Mouse (Mus musculus) inflammation-experienced regulatory T-cells, adult 6 months (primary cell): Measurements from ENCODE around the gene Tnfrsf12a. TPM values are rescaled to one million over a fixed set of nuclear protein-coding genes. Genes with fewer than 3 reads are reported as not detected.

ENCODE experiments used
- ATAC-seq: one replicate; pipeline ENCODE4 v1.8.0; 2017
- polyA plus RNA-seq, 3 experiments: library from polyadenylated mRNA; unstranded; fragments of 100-300 nt; shearing (Covaris generic); gene quantifications; one replicate each; pipeline ENCODE4 v1.2.1; 2017

Tnfrsf12a gene
- 1 to 10 TPM; 3.7 to 6.5 (median 4.6) TPM for polyA plus RNA-seq

DNA sequence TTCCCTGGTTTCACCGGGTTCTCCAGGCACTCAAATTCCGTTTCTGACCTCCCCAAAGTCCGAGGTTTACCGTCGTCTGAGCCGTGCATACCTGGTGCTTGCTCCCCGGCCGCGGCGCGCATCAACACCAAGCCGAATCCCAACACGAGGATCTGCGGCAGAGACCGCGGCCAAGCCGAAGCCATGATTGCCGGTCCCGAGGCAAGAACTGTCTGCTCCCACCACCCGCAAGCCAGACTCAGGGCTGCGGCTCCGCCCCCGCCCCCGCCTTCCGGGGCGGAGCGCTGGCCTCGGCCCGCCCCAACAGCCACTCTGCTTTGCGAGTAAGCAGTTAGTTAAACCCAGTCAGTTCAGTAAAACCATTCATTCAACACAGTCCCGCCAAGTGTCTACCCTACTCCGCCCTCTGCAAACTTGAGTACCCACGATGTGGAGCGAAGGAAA lies at the start of gene Tnfrsf12a:
TSS of gene Tnfrsf12a (minus strand) at position 233 of the 444 bp plus-strand sequence.
- ATAC-seq: peak; percentile 60

DNA sequence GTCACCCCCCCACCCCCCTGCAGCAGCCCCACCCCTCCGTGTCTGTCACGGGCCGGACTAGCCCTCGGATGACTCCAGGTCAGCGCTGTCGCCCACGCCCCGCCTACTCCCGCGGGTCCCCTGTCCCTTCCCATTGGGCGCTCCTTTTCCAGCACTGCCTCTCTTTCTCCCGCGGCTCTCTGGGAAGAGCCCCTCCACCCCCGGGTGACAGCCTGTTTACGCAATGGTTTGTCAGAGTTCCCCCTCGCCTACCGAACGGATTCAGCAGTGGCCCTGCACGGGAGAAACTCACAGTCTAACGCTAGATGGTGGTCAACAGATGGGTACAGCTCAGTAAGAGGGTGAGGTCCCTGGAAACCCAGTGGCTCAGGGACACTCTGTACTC lies 49.5 kb upstream of the Tnfrsf12a start:
- ATAC-seq: no peak

- peak; percentile 98 for ATAC-seq
Observed at GRCm38 (mm10) chr17:23725999-23726757, 48.9 kb upstream of the Tnfrsf12a start, which contains the start of gene Pkmyt1. Pkmyt1 (plus strand) TSS chr17:23726336.

DNA sequence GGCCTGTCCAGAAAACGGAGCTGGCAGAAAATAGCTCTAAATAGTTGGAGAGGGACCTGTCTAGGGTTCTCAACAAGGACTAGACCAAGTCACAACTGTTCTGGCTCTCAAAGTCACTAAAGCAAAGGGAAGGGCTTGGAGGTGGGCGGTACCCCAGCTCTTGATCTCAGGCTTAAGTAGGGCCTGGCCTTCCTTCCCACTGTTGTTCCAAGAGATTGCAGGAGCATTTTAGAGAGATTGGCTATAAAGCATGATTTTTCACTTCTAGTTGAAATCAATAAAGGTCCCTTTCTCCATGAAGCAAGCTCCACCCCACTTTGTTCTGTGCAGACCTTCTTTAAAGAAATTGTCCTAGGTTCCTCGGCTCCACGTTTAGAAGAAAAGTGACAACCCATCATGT lies 48.2 kb upstream of the Tnfrsf12a start:
- ATAC-seq: no peak

- no peak for ATAC-seq
Observed at GRCm38 (mm10) chr17:23722376-23723125, 45.3 kb upstream of the Tnfrsf12a start, which contains the start of gene 1520401A03Rik. 1520401A03Rik (minus strand) TSS chr17:23722783.

DNA sequence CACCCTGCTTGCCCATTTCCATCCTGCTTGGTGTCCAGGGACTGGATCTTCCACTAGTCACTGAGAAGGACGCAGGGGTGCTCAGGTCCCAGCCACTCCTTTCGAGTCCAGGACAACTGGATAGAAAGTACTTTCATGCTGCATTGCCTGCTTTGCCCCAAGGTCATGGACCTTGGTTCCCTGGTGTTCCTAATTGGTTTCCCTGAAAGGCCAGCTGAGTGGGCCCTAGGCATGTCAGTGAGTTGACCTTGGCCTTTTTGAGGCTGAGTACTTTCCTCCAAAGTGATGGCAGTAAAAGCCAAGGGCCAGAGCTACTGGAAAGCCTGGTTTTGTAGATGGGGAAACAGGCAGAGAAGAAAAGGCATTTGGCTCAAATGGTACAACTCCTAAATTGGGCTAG lies 44.6 kb upstream of the Tnfrsf12a start:
- no peak for ATAC-seq

GRCm38 (mm10) chr17:23719455-23719854 lies 42.2 kb upstream of the Tnfrsf12a start:
- ATAC-seq: no peak

DNA sequence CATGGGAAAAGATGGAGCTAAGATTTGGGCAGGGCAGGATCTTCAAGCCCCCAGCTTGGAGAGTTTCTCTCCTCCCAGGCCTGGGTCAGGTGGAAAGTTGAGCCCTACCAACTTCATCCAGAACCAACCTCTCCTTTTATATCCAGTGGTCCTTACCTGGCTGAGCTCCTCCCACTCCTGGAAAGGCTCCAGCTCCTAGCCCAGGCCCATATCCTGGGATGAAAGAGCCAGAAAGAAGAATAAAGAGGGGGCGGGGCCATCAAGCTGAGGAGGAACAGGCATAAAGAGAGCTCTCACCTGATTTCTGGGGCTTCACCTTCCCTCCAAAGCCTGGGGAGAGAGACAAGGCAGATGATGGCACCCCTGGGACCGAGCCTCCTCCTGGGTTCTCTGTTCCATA lies 39.7 kb upstream of the Tnfrsf12a start:
- ATAC-seq: no peak

- peak; percentile 76 for ATAC-seq
Observed at GRCm38 (mm10) chr17:23706212-23706611, 28.9 kb upstream of the Tnfrsf12a start.

DNA sequence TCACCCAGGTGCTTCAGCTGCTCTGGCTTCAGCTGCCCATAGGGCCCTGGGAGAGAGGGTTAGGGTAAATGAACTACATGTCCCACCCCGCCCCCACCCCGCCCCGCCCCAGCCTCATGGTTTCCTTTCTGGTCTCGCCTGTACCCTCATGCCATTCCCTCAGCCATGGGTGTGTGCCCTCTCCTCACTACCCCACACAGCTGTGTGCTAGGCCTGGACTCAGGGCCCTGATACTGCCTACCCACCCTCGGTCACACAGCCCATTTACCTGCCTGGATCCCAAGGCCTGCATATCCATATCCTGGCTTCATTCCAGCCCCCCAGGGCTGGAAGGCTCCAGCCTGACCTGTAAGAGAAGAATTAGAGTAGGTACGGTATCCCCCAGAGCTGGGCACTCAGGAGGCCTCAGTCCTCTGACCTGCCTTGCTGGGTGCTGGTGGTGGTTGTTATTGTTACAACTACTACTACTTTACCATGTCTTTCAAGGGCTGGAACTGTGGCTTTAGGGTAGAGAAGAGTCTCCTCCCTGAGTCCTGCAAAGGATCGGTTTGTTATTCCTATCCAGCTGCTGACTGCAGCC lies 28.3 kb upstream of the Tnfrsf12a start:
- ATAC-seq: no peak

GRCm38 (mm10) chr17:23704741-23705140 lies 27.5 kb upstream of the Tnfrsf12a start:
- ATAC-seq: no peak

- ATAC-seq: no peak
Observed at GRCm38 (mm10) chr17:23703301-23703700, 26.0 kb upstream of the Tnfrsf12a start.

GRCm38 (mm10) chr17:23700079-23700478 lies 22.8 kb upstream of the Tnfrsf12a start:
- peak; percentile 98 for ATAC-seq

DNA sequence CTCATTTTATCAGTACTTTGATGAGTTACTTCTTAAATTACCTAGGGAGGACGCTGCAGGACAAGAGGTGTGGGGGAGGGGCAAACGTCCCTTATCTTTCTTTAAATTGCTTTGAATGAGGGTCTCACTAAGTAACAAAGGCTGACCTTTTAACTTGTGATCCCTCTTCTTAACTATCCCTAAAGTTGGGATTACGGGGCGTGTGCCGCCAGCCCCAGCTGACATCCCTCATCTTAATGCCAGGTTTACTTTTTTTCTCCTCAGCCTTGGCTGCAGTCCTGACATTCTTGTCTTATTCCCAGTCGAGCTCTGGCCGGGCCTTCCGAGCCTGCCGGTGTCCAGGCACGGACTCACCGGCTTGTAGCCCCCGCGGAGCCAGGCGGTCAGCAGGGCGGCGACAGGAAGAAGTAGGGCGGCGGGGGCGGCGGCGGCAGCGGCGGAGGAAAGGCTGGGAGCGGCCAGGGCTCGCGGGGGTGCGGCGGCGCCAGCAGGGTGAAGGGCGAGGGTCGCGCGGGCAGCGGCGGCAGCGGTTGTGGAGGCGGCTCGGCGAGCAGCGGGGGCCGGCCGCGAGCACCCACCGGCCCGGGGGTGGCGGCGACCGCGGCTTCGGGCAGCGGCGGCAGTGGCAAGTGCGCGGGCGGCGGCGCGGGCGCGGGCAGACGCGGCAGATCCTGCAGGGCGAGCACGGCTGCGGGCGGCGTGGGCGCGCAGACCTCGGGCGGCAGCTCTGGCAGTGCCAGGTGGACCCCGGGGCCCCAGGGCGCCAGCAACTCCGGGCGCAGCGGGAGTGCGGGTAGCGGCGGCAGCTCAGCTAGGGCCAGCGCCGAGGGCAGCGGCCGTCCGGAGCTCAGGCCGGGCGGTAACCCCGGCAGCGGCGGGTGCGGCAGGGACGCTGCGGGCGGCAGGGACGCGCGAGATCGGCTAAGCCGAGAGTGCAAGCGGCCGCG lies 22.1 kb upstream of the Tnfrsf12a start:
- no peak for ATAC-seq

GRCm38 (mm10) chr17:23695801-23696200 lies 18.5 kb upstream of the Tnfrsf12a start:
- ATAC-seq: no peak

DNA sequence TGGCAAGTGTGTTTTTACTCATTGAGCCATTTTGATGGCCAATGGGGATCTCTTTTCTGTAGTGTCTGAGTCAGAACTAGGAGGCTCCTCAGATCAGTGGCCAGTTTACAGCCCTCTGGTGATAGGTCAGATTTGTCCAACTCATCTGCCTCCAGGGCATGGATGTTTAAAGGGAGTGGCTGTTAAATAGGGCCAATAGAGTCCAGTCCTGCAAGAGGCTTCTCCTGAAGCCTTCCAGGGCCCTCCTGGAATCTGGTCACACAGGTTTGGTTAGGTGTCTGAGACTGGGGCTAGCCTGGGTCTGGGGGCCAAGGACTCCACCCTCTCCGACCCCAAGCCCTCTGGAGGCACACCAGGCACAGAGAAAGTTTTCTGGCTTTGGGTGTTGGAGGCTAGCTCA lies 17.2 kb upstream of the Tnfrsf12a start:
- no peak for ATAC-seq

- ATAC-seq: no peak
Observed at GRCm38 (mm10) chr17:23683856-23684672, 6.8 kb upstream of the Tnfrsf12a start, which contains the start of gene Cldn9. Cldn9 (minus strand) TSS chr17:23684026.

DNA sequence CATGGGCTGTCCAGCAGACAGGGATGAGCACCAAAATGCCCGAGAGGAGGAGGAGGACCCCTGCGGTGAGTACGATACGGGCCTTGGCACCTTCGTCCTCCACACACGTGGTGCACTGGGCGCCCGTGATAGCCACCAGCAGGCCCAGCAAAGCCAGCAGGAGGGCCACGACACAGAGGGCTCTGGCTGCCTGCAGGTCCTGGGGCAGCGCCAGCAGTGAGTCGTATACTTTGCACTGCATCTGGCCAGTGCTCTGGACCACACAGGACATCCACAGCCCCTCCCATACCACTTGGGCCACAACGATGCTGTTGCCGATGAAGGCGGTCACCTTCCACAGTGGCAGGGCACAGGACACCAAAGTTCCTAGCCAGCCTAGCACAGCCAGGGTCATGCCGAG lies 6.0 kb upstream of the Tnfrsf12a start:
- no peak for ATAC-seq

GRCm38 (mm10) chr17:23682530-23682929 lies 5.3 kb upstream of the Tnfrsf12a start:
- no peak for ATAC-seq

- no peak for ATAC-seq
Observed at GRCm38 (mm10) chr17:23682092-23682491, 4.8 kb upstream of the Tnfrsf12a start.

DNA sequence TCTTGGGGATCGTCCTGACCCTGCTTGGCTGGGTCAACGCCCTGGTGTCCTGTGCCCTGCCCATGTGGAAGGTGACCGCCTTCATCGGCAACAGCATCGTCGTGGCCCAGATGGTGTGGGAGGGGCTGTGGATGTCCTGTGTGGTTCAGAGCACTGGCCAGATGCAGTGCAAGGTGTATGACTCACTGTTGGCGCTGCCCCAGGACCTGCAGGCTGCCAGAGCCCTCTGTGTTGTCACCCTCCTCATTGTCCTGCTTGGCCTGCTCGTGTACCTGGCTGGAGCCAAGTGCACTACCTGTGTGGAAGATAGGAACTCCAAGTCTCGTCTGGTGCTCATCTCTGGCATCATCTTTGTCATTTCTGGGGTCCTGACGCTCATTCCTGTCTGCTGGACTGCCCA lies 3.8 kb upstream of the Tnfrsf12a start:
- no peak for ATAC-seq
